Mouse (Mus musculus) CH12.LX (cell line): Measurements from ENCODE around the gene Gprc6a. TPM values are rescaled to one million over a fixed set of nuclear protein-coding genes. Genes with fewer than 3 reads are reported as not detected.
A peak's percentile ranks its signal among the peaks of the same experiment; 100 is the strongest.

ENCODE experiments used
- DNase-seq: peaks from one replicate; pipeline ENCODE4 v3.0.0-alpha.2; 2013; ENCODE audit errors: extremely low read depth
- H3K27ac ChIP-seq: 2 replicates; pipeline ENCODE4 v1.5.1; 2012; ENCODE audit warnings: low read depth, mild to moderate bottlenecking, control low read depth, moderate library complexity; ENCODE audit not compliant: insufficient read depth
- H3K27me3 ChIP-seq: replicated peaks from 2 replicates; pipeline ENCODE3; 2012; ENCODE audit warnings: inconsistent platforms
- H3K36me3 ChIP-seq, 2 experiments: replicated peaks in 1 of 2; 2 replicates each; pipeline versions ENCODE3 to v1.6.1; 2012; ENCODE audit warnings: inconsistent platforms in 1 of 2, low read length in 1 of 2, mild to moderate bottlenecking in 1 of 2, mixed read lengths in 1 of 2, moderate library complexity in 1 of 2; ENCODE audit not compliant: control insufficient read depth in 1 of 2, insufficient read depth in 1 of 2
- H3K4me1 ChIP-seq, 2 experiments: 2 replicates each; pipeline ENCODE4 v1.6.1; 2012; ENCODE audit warnings: inconsistent platforms in 1 of 2, moderate library complexity in 1 of 2; ENCODE audit not compliant: insufficient read depth in 2 of 2, control insufficient read depth in 1 of 2
- H3K4me2 ChIP-seq: 2 replicates; pipeline ENCODE4 v1.6.1; 2012; ENCODE audit warnings: low read depth, mild to moderate bottlenecking, control low read depth; ENCODE audit not compliant: poor library complexity, insufficient read depth, severe bottlenecking
- H3K4me3 ChIP-seq, 3 experiments: fragments of 150-350 bp in 1 of 3; sonication (generic) in 1 of 3; replicated peaks in 1 of 3; 2 replicates each; pipeline versions ENCODE3 to v1.5.1; 2011 to 2012; ENCODE audit warnings: low read depth in 2 of 3, low read length in 2 of 3, mild to moderate bottlenecking in 2 of 3, moderate library complexity in 2 of 3, control low read depth in 1 of 3, improper control_type of control experiment in 1 of 3, inconsistent platforms in 1 of 3, mixed read lengths in 1 of 3; ENCODE audit not compliant: poor library complexity in 1 of 3
- H3K79me2 ChIP-seq: replicated peaks from 2 replicates; pipeline ENCODE4 v1.6.1; 2012; ENCODE audit warnings: mild to moderate bottlenecking, moderate library complexity; ENCODE audit not compliant: control insufficient read depth, poor library complexity, insufficient read depth, severe bottlenecking; ENCODE audit errors: extremely low read depth
- H3K9ac ChIP-seq: 2 replicates; pipeline ENCODE4 v1.6.1; 2012; ENCODE audit warnings: low read depth, mild to moderate bottlenecking, control low read depth, moderate library complexity; ENCODE audit not compliant: insufficient read depth
- H3K9me3 ChIP-seq: replicated peaks from 2 replicates; pipeline ENCODE3; 2012; ENCODE audit warnings: low read length, inconsistent platforms, mixed read lengths
- BHLHE40 ChIP-seq: IDR thresholded peaks from 2 replicates; pipeline ENCODE4 v1.6.1; 2011; ENCODE audit warnings: mild to moderate bottlenecking, low read depth, low read length, improper control_type of control experiment
- CHD1 ChIP-seq: IDR thresholded peaks from 2 replicates; pipeline ENCODE4 v1.6.1; 2012; ENCODE audit warnings: low read depth, low read length, improper control_type of control experiment, inconsistent platforms
- CHD2 ChIP-seq: IDR thresholded peaks from 2 replicates; pipeline ENCODE4 v1.6.1; 2011; ENCODE audit warnings: low read length, improper control_type of control experiment
- CTCF ChIP-seq, 2 experiments: IDR thresholded peaks in 1 of 2; conservative IDR thresholded peaks in 1 of 2; 2 replicates each; pipeline ENCODE4 v1.5.1; 2011 to 2012; ENCODE audit warnings: low read depth in 2 of 2, low read length in 2 of 2, improper control_type of control experiment in 1 of 2, inconsistent platforms in 1 of 2, mild to moderate bottlenecking in 1 of 2, moderate library complexity in 1 of 2
- E2F4 ChIP-seq: IDR thresholded peaks from 2 replicates; pipeline ENCODE4 v1.6.1; 2011; ENCODE audit warnings: low read depth, low read length, improper control_type of control experiment; ENCODE audit not compliant: insufficient replicate concordance
- ELF1 ChIP-seq: IDR thresholded peaks from 2 replicates; pipeline ENCODE4 v1.6.1; 2014; ENCODE audit warnings: low read depth, mild to moderate bottlenecking, inconsistent platforms, low read length, improper control_type of control experiment
- GABPA ChIP-seq: IDR thresholded peaks from 2 replicates; pipeline ENCODE4 v1.6.1; 2012; ENCODE audit warnings: low read depth, low read length, improper control_type of control experiment, inconsistent platforms; ENCODE audit not compliant: insufficient replicate concordance
- HCFC1 ChIP-seq: IDR thresholded peaks from 2 replicates; pipeline ENCODE4 v1.6.1; 2012; ENCODE audit warnings: low read depth, mild to moderate bottlenecking, inconsistent platforms, low read length, improper control_type of control experiment
- IRF4 ChIP-seq: IDR thresholded peaks from 2 replicates; pipeline ENCODE4 v1.6.1; 2014; ENCODE audit warnings: low read depth, mild to moderate bottlenecking, inconsistent platforms, low read length, improper control_type of control experiment
- JUN ChIP-seq: IDR thresholded peaks from 2 replicates; pipeline ENCODE4 v1.6.1; 2011; ENCODE audit warnings: low read depth, mild to moderate bottlenecking, low read length, improper control_type of control experiment, moderate library complexity; ENCODE audit not compliant: insufficient read depth
- JUND ChIP-seq: conservative IDR thresholded peaks from 2 replicates; pipeline ENCODE4 v1.6.1; 2011; ENCODE audit warnings: low read depth, low read length, improper control_type of control experiment
- KAT2A ChIP-seq: IDR thresholded peaks from 2 replicates; pipeline ENCODE4 v1.6.1; 2012; ENCODE audit warnings: low read length, improper control_type of control experiment, inconsistent platforms; ENCODE audit not compliant: insufficient replicate concordance
- MAFK ChIP-seq: IDR thresholded peaks from 2 replicates; pipeline ENCODE4 v1.6.1; 2011; ENCODE audit warnings: low read length, improper control_type of control experiment; ENCODE audit not compliant: insufficient replicate concordance
- MAX ChIP-seq: IDR thresholded peaks from 2 replicates; pipeline ENCODE4 v1.6.1; 2011; ENCODE audit warnings: low read length, improper control_type of control experiment
- MAZ ChIP-seq: IDR thresholded peaks from 2 replicates; pipeline ENCODE4 v1.6.1; 2012; ENCODE audit warnings: low read depth, mild to moderate bottlenecking, inconsistent platforms, low read length, improper control_type of control experiment, moderate library complexity
- MEF2A ChIP-seq: IDR thresholded peaks from 2 replicates; pipeline ENCODE4 v1.6.1; 2014; ENCODE audit warnings: low read depth, mild to moderate bottlenecking, inconsistent platforms, low read length, improper control_type of control experiment, borderline replicate concordance
- MXI1 ChIP-seq: IDR thresholded peaks from 2 replicates; pipeline ENCODE4 v1.6.1; 2011; ENCODE audit warnings: mild to moderate bottlenecking, low read depth, low read length, improper control_type of control experiment
- NELFE ChIP-seq: IDR thresholded peaks from 2 replicates; pipeline ENCODE4 v1.6.1; 2011; ENCODE audit warnings: low read depth, low read length, improper control_type of control experiment
- NRF1 ChIP-seq: IDR thresholded peaks from 2 replicates; pipeline ENCODE4 v1.6.1; 2014; ENCODE audit warnings: low read depth, mild to moderate bottlenecking, inconsistent platforms, low read length, improper control_type of control experiment, moderate library complexity
- PAX5 ChIP-seq: IDR thresholded peaks from 2 replicates; pipeline ENCODE4 v1.6.1; 2012; ENCODE audit warnings: low read length, inconsistent platforms, mixed read lengths
- POLR2A ChIP-seq: IDR thresholded peaks from 2 replicates; pipeline ENCODE4 v1.6.1; 2011; ENCODE audit warnings: low read depth, mild to moderate bottlenecking, improper control_type of control experiment, low read length
- POLR2AphosphoS2 ChIP-seq: IDR thresholded peaks from 2 replicates; pipeline ENCODE4 v1.6.1; 2011; ENCODE audit warnings: low read depth, low read length, improper control_type of control experiment
- RAD21 ChIP-seq: IDR thresholded peaks from 2 replicates; pipeline ENCODE4 v1.6.1; 2011; ENCODE audit warnings: low read depth, mild to moderate bottlenecking, low read length, improper control_type of control experiment, moderate library complexity
- RCOR1 ChIP-seq: conservative IDR thresholded peaks from 2 replicates; pipeline ENCODE4 v1.6.1; 2012; ENCODE audit warnings: low read depth, mild to moderate bottlenecking, inconsistent platforms, low read length, improper control_type of control experiment
- SMC3 ChIP-seq: IDR thresholded peaks from 2 replicates; pipeline ENCODE4 v1.6.1; 2011; ENCODE audit warnings: low read depth, low read length, improper control_type of control experiment
- TBP ChIP-seq: conservative IDR thresholded peaks from 2 replicates; pipeline ENCODE4 v1.6.1; 2011; ENCODE audit warnings: low read depth, low read length, improper control_type of control experiment
- TCF12 ChIP-seq: IDR thresholded peaks from 2 replicates; pipeline ENCODE4 v1.6.1; 2014; ENCODE audit warnings: low read depth, mild to moderate bottlenecking, inconsistent platforms, low read length, improper control_type of control experiment
- UBTF ChIP-seq: IDR thresholded peaks from 2 replicates; pipeline ENCODE4 v1.6.1; 2012; ENCODE audit warnings: low read depth, mild to moderate bottlenecking, inconsistent platforms, low read length, improper control_type of control experiment, moderate library complexity
- USF1 ChIP-seq: IDR thresholded peaks from 2 replicates; pipeline ENCODE4 v1.6.1; 2014; ENCODE audit warnings: low read depth, mild to moderate bottlenecking, inconsistent platforms, low read length, improper control_type of control experiment
- USF2 ChIP-seq: conservative IDR thresholded peaks from 2 replicates; pipeline ENCODE4 v1.6.1; 2011; ENCODE audit warnings: low read depth, low read length, improper control_type of control experiment
- ZC3H11A ChIP-seq: IDR thresholded peaks from 2 replicates; pipeline ENCODE4 v1.6.1; 2012; ENCODE audit warnings: low read depth, mild to moderate bottlenecking, inconsistent platforms, low read length, improper control_type of control experiment
- ZNF384 ChIP-seq: IDR thresholded peaks from 2 replicates; pipeline ENCODE4 v1.6.1; 2012; ENCODE audit warnings: low read depth, low read length, improper control_type of control experiment, inconsistent platforms
- dilution Hi-C: fragments of 300-500 bp; cut with MboI; formaldehyde crosslinking; loops from 2 replicates; pipeline ENCODE4 v1.14.3; 2020; ENCODE audit warnings: low sequenced_read_pairs; ENCODE audit not compliant: extremely low pct_unique_long_range_greater_than_20kb, extremely low pct_ligation_motif_present
- in situ Hi-C: fragments of 300-500 bp; cut with MboI; formaldehyde crosslinking; loops from 3 replicates; pipeline ENCODE4 v1.14.3; 2019; ENCODE audit warnings: low sequenced_read_pairs, low pct_ligation_motif_present, low pct_unique_long_range_greater_than_20kb, mixed read lengths
- polyA plus RNA-seq: library from polyadenylated mRNA; unstranded; fragments of >175 nt; gene quantifications from 2 replicates; pipeline ENCODE4 v1.2.1, GENCODE M21; 2012; ENCODE audit warnings: low read depth; ENCODE audit not compliant: insufficient read length
- total RNA-seq, 2 experiments: library from RNA; depleted of rRNA; stranded (reverse); fragments of 300-350 nt in 1 of 2; fragments of >200 nt in 1 of 2; gene quantifications; 2 replicates each; pipeline ENCODE4 v1.2.3; 2012 to 2014

Gene Gprc6a
- total and polyA plus RNA-seq, 3 experiments = not detected

DNA sequence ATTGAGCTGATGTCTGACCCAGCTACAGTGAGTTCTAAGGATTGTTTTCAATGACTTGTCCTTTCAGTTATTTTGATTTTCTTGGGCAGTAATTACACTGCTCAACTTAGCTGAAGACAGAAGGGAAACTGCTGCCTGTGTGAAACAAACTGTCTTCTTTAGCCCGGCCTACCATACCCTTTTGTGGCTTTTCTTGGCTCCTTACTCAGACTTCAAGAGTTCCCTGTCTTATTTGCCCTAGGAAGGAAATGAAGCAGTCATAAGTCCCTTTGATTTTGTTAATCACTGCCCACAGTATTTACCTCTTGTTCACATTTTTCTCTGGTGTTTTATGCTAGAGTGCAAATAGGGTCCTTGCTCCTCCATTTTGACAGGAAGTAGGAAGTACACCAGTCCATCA, 46.9 kb downstream of the Gprc6a start:
- Histone ChIP-seq H3K27me3 (no peaks in the 10 kb centered on the region), H3K4me3 (no peak overlapping the region), H3K36me3 (no peaks in the 10 kb centered on the region), H3K27ac (no peak overlapping the region), H3K79me2 (no peaks in the 10 kb centered on the region), H3K9me3 (no peaks in the 10 kb centered on the region), H3K4me1 (peaks cover 0 to 10% of the 10 kb centered on the region in 2 experiments; a peak in 2 of 4 replicates), H3K9ac (no peak overlapping the region), H3K4me2 (no peak overlapping the region)
- dilution Hi-C loops (no loop called here), in situ Hi-C loops (no loop called here)
- no peak for DNase-seq
- no peak for TF ChIP-seq RAD21
- TF ChIP-seq, all 38 proteins: peak for 0

GRCm38 (mm10) chr10:51571225-51571996, 59.9 kb downstream of the Gprc6a start:
- H3K4me2 ChIP-seq = no peak overlapping the region
- in situ Hi-C loops = no loop called here
- no peaks in the 10 kb centered on the region for H3K9me3 ChIP-seq
- H3K36me3 ChIP-seq = no peaks in the 10 kb centered on the region
- no peaks in the 10 kb centered on the region for H3K27me3 ChIP-seq
- H3K79me2 ChIP-seq = no peaks in the 10 kb centered on the region
- H3K27ac ChIP-seq = no peak overlapping the region
- no peak overlapping the region for H3K9ac ChIP-seq
- dilution Hi-C loops = no loop called here
- H3K4me3 ChIP-seq = peak overlapping the region in 2 of 3 experiments; percentile 11 to 46
- peak; percentile 89 for DNase-seq
- H3K4me1 ChIP-seq = peaks cover 4 to 7% of the 10 kb centered on the region in 2 experiments; a peak in 2 of 4 replicates
- TF ChIP-seq RCOR1 (no peak), HCFC1 (peak; percentile 47), USF1 (no peak), RAD21 (no peak), NRF1 (no peak), IRF4 (0 out of 2 replicates have a peak, but pooled peaks have one; percentile 25), JUN (no peak), CHD1 (no peak), MAFK (no peak), MXI1 (peak; percentile 38; the same call in 1 of the 2 replicates), BHLHE40 (no peak), ZNF384 (no peak), MEF2A (no peak), ELF1 (peak; percentile 67; the same call in 1 of the 2 replicates), USF2 (no peak), SMC3 (no peak), GABPA (no peak), UBTF (0 out of 2 replicates have a peak, but pooled peaks have one; percentile 47), JUND (no peak), KAT2A (no peak), NELFE (peak; percentile 63; the same call in 1 of the 2 replicates), POLR2AphosphoS2 (no peak), ZC3H11A (no peak), POLR2A (peak; percentile 72), PAX5 (no peak), MAZ (no peak), TCF12 (peak; percentile 40; the same call in 1 of the 2 replicates), E2F4 (no peak), CHD2 (no peak), CTCF (conservative IDR thresholded peaks at IDR 0.05 in 1 of 2, IDR thresholded peaks at IDR 0.05 in 1 of 2; ENCODE audit: low read depth in 2 of 2, low read length in 2 of 2) (no peak), MAX (0 out of 2 replicates have a peak, but pooled peaks have one; percentile 50), TBP (peak; percentile 83)
